Mouse (Mus musculus) mature B cell (primary cell): ENCODE data around the gene Hoxd4.

ENCODE experiments used
- in situ Hi-C: fragments of 300-500 bp; cut with MboI; formaldehyde crosslinking; loops from 2 replicates; pipeline ENCODE4 v1.14.3; 2019

Hoxd4 gene

DNA sequence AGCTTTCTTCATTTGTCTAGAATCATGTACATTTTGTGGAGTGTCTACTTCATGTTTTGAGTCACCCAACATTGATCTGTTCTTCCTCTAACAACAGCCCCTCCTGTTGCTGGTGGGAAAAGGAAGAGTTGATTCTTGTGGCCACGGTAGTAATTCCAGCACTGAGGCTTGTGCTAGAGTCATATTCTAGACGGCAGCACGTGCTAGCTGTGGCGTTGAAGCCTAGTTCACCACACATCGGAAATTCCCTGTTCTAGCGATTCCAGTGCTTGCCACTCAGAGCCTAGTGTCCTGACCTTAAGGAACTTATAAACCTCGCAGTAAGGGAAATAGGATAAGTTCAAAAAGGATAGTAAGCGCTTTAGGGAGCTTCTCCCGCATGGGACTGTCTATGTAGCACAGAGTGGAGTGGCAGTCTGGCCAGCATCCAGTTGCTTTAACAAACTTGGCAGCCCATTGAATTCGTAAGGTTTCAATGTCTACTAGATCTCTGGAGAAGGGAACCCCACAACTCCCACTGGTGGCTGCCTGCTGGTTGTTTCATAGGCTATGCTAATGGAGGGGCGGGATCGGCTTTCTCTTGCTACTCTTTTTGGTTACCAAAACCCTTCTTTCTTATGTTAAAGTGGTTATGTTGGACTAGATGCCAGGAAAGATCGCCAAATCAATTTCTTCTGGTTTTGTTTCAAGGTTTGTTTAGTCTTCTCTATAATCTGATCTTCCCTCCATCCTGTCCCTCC lies 66.0 kb downstream of the Hoxd4 start:
- in situ Hi-C loops: no loop called here
